Mouse (Mus musculus): Measurements from ENCODE around the gene Nat8f6. TPM values are rescaled to one million over a fixed set of nuclear protein-coding genes. Genes with fewer than 3 reads are reported as not detected.
"Not testable (repeated sequence)": the region's sequence is repeated elsewhere in the genome, so short reads cannot be mapped to it uniquely, and the experiment has no call there.

Nat8f6 gene
- polyA plus RNA-seq, 1 experiment from 2014 or later = not detected

GRCm38 (mm10) chr6:85831796-85832321 lies 11.1 kb upstream of the Nat8f6 start, which contains the start of gene Nat8:
TSS of gene Nat8 (minus strand) at chr6:85832082.
- Histone ChIP-seq H3K9me3 (replicated peaks) (no peaks in the 10 kb centered on the region), H3K27ac (no peak within 1 kb of the TSS), H3K27me3 (no peaks in the 10 kb centered on the region), H3K36me3 (no peaks in the 10 kb centered on the region), H3K4me2 (replicated peaks) (no peak within 1 kb of the TSS), H3K4me3 (no peak within 1 kb of the TSS), H3K9ac (no peak within 1 kb of the TSS), H3K4me1 (no peaks in the 10 kb centered on the region)
- WGBS = 83% methylated on average over 7 of the region's 7 CpGs
- no peak for ATAC-seq (ENCODE audit: low FRiP score)

GRCm38 (mm10) chr6:85829462-85829861 lies 8.7 kb upstream of the Nat8f6 start:
- Histone ChIP-seq H3K27ac (no peak overlapping the region), H3K4me3 (no peak overlapping the region), H3K4me1 (no peaks in the 10 kb centered on the region), H3K9ac (no peak overlapping the region), H3K36me3 (no peaks in the 10 kb centered on the region), H3K4me2 (replicated peaks) (no peak overlapping the region), H3K9me3 (replicated peaks) (no peaks in the 10 kb centered on the region), H3K27me3 (no peaks in the 10 kb centered on the region)
- 69% methylated on average over 1 of the region's 1 CpGs for WGBS
- no peak for ATAC-seq (ENCODE audit: low FRiP score)

- ATAC-seq (ENCODE audit: low FRiP score) = no peak
- Histone ChIP-seq H3K4me1 (no peaks in the 10 kb centered on the region), H3K27ac (no peak overlapping the region), H3K36me3 (no peaks in the 10 kb centered on the region), H3K9ac (no peak overlapping the region), H3K4me3 (no peak overlapping the region), H3K9me3 (replicated peaks) (no peaks in the 10 kb centered on the region), H3K27me3 (no peaks in the 10 kb centered on the region), H3K4me2 (replicated peaks) (no peak overlapping the region)
- WGBS = 90% methylated on average over 2 of the region's 2 CpGs
These were observed 5.1 kb upstream of the Nat8f6 start for GRCm38 (mm10) chr6:85825886-85826285.

DNA sequence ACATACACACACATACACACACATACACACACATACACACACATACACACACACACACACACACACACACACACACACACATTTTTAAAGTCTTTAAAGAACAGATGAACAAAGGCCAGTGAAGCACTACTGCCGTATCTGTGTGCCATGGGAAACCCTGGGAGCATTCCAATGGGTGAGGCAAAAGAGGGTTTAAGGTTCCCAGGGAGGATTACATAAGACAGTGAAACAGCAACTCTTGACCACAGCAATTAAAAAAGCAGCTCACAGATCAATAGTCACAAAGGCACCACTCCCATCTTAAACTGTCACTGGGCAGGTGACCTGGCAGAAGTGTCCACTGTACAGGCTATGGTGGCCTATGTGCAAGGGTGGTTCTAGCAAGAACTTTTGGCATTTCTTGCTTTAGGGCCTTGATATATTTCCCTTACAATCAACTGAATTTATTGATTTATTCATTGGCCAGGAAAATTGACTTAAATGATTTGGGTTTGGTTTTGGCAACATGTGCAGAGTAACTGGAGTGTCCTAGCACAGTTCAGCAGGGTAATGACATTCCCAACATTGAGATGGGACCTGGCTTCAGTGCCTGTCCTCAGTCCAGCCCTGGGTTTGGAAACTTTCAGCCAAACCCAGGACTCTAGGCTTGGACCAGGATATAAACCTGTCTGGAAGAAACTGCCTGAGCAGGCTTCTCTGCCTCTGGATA lies 2.8 kb upstream of the Nat8f6 start:
- WGBS = 92% methylated on average over 1 of the region's 1 CpGs
- H3K4me2 ChIP-seq (replicated peaks) = no peak overlapping the region
- H3K36me3 ChIP-seq = no peaks in the 10 kb centered on the region
- no peaks in the 10 kb centered on the region for H3K9me3 ChIP-seq (replicated peaks)
- no peaks in the 10 kb centered on the region for H3K27me3 ChIP-seq
- no peak for ATAC-seq (ENCODE audit: low FRiP score)
- H3K27ac ChIP-seq = no peak overlapping the region
- no peak overlapping the region for H3K9ac ChIP-seq
- no peak overlapping the region for H3K4me3 ChIP-seq
- H3K4me1 ChIP-seq = no peaks in the 10 kb centered on the region

DNA sequence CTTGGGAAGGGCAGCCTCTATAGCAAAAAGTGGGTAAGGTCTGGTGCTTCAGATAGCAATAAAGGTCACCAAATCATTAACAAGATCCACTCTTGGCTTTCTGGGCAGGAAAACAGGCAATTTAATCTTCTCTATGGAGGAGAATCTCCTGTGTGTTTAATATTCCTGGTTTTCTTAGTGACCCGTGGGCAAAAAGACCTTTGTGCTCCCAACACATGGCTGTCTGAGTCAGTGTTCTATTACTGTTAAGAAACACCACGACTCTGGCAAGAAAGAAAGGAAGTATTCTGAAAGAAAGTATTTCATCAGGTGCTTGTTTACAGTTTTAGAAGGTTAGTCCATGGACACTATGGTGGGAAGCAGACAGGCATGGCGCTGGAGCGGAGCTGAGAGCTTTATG lies 1.5 kb upstream of the Nat8f6 start:
- no peaks in the 10 kb centered on the region for H3K36me3 ChIP-seq
- WGBS = 84% methylated on average over 4 of the region's 4 CpGs
- H3K4me3 ChIP-seq = no peak overlapping the region
- H3K27ac ChIP-seq = no peak overlapping the region
- ATAC-seq (ENCODE audit: low FRiP score) = no peak
- no peaks in the 10 kb centered on the region for H3K4me1 ChIP-seq
- no peak overlapping the region for H3K4me2 ChIP-seq (replicated peaks)
- H3K9me3 ChIP-seq (replicated peaks) = no peaks in the 10 kb centered on the region
- no peaks in the 10 kb centered on the region for H3K27me3 ChIP-seq
- H3K9ac ChIP-seq = no peak overlapping the region

DNA sequence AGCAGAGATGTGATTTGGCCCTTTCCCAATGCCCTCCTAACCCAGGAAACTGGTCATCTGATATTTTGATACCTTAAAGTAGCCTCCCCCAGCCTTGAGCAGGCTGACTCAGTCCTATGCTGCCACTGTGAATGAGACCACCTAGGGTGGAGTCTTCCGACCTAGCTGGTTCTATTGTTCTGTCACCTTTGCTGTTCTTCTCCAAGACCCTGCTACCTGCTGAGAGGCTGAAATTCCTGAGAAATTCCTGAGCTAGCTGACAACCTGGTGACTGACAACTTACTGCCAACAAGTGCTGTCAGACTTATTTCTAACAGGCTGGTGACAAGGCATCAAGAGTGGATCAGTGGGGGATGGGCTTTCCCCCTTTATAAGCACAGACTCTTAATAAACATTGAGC lies 2.4 kb downstream of the Nat8f6 start:
- no peak overlapping the region for H3K4me3 ChIP-seq
- no peaks in the 10 kb centered on the region for H3K27me3 ChIP-seq
- WGBS = 19% methylated on average over 1 of the region's 1 CpGs
- no peaks in the 10 kb centered on the region for H3K9me3 ChIP-seq (replicated peaks)
- no peak overlapping the region for H3K9ac ChIP-seq
- ATAC-seq (ENCODE audit: low FRiP score) = no peak
- H3K27ac ChIP-seq = no peak overlapping the region
- H3K4me2 ChIP-seq (replicated peaks) = no peak overlapping the region
- H3K36me3 ChIP-seq = no peaks in the 10 kb centered on the region
- H3K4me1 ChIP-seq = no peaks in the 10 kb centered on the region

DNA sequence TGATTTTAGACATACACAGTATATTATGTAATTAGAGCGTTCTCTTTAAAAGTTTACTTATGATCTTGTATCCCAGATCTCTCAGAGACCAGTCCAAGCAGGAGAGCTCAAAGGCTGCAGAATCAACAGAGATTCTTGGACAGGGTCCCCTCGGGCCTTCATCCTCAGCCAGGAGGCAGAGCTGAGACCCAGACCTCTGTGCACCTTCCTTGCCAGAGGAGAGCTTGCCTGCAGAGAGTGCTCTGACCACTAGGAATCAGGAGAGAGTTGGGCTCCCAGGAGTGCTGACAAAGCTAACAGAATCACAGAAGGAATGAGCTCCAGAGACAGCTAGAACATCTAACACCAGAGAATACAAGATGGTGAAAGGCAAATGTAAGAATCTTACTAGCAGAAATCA lies 7.4 kb downstream of the Nat8f6 start:
- no peak overlapping the region for H3K9ac ChIP-seq
- ATAC-seq (ENCODE audit: low FRiP score) = no peak
- no peaks in the 10 kb centered on the region for H3K4me1 ChIP-seq
- no peak overlapping the region for H3K4me2 ChIP-seq (replicated peaks)
- no peaks in the 10 kb centered on the region for H3K36me3 ChIP-seq
- no peak overlapping the region for H3K4me3 ChIP-seq
- no peaks in the 10 kb centered on the region for H3K9me3 ChIP-seq (replicated peaks)
- no peaks in the 10 kb centered on the region for H3K27me3 ChIP-seq
- H3K27ac ChIP-seq = no peak overlapping the region
- WGBS = 84% methylated on average over 2 of the region's 2 CpGs

DNA sequence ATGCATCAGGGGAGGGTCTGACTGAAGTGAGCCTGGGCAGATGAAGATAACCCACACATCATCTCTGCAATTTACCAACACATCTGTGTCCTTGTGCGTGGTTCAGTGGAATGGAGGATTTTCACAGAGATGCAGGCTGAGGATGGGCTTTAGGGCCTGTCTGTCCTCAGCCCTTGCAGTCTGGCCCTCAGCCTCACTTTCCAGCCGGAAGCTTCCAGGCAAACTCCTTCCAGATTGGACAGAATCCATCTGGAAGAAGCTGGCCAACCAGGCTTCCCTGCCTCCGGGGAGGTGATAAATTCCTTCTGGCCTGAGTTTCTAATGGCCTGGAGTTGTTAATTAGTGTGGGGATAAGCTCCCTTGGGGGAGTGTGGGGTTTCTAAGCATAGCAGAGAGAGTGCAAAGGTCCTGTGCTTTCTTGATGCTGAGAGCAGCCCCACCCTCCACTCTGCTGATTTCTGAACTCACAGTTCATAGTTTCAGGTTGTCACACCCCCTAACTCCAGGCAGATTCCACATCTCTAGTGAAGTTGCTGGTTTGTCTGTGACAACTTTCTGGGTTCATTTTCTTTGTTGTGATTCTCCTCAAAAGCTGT lies 9.7 kb downstream of the Nat8f6 start:
- H3K4me1 ChIP-seq; H3K27me3 ChIP-seq; H3K4me2 ChIP-seq (replicated peaks); H3K9me3 ChIP-seq (replicated peaks); H3K36me3 ChIP-seq; H3K9ac ChIP-seq; H3K27ac ChIP-seq; ATAC-seq (ENCODE audit: low FRiP score); H3K4me3 ChIP-seq: not testable (repeated sequence)
- 68% methylated on average over 3 of the region's 3 CpGs for WGBS

GRCm38 (mm10) chr6:85810514-85810913 lies 10.2 kb downstream of the Nat8f6 start:
- not testable (repeated sequence) for H3K27ac ChIP-seq; H3K9me3 ChIP-seq (replicated peaks); ATAC-seq (ENCODE audit: low FRiP score); H3K4me2 ChIP-seq (replicated peaks); H3K27me3 ChIP-seq; H3K4me3 ChIP-seq; H3K4me1 ChIP-seq; H3K36me3 ChIP-seq; H3K9ac ChIP-seq
- 99% methylated on average over 3 of the region's 3 CpGs for WGBS

- not testable (repeated sequence) for H3K27ac ChIP-seq; H3K4me2 ChIP-seq (replicated peaks); H3K27me3 ChIP-seq; H3K4me1 ChIP-seq; H3K4me3 ChIP-seq; H3K9me3 ChIP-seq (replicated peaks); H3K36me3 ChIP-seq; H3K9ac ChIP-seq; ATAC-seq (ENCODE audit: low FRiP score)
- WGBS = 76% methylated on average over 2 of the region's 3 CpGs
These were observed 11.0 kb downstream of the Nat8f6 start for GRCm38 (mm10) chr6:85809784-85810183.

- not testable (repeated sequence) for H3K36me3 ChIP-seq; H3K9ac ChIP-seq; H3K27ac ChIP-seq; H3K4me1 ChIP-seq; H3K4me3 ChIP-seq; ATAC-seq (ENCODE audit: low FRiP score); H3K27me3 ChIP-seq; H3K9me3 ChIP-seq (replicated peaks); H3K4me2 ChIP-seq (replicated peaks)
- WGBS = 76% methylated on average over 5 of the region's 5 CpGs
These were observed 17.6 kb downstream of the Nat8f6 start for GRCm38 (mm10) chr6:85803180-85803579.

GRCm38 (mm10) chr6:85765532-85765931 lies 55.2 kb downstream of the Nat8f6 start, which contains the start of gene Nat8f3:
TSS of gene Nat8f3 (minus strand) at chr6:85765754.
- not testable (repeated sequence) for H3K4me3 ChIP-seq; H3K9me3 ChIP-seq (replicated peaks)

More at GRCm38 (mm10) chr6:85765532-85765931, 55.2 kb downstream of the Nat8f6 start, which contains the start of gene Nat8f3:
- H3K36me3 ChIP-seq; H3K27ac ChIP-seq; H3K4me1 ChIP-seq; H3K27me3 ChIP-seq; ATAC-seq (ENCODE audit: low FRiP score); H3K4me2 ChIP-seq (replicated peaks); H3K9ac ChIP-seq: not testable (repeated sequence)
- WGBS = 62% methylated on average over 13 of the region's 13 CpGs
